Mouse (Mus musculus) right cerebral cortex, postnatal 4 days (tissue): ENCODE measurements at regions not wholly inside any gene's neighbourhood (a gene's known extent, or its start where the extent isn't known, plus 50 kb on each side); places are given as distances from the start of the nearest gene placed in this dataset.
A peak's percentile ranks its signal among the peaks of the same experiment; 100 is the strongest.
"Not testable (repeated sequence)": the region's sequence is repeated elsewhere in the genome, so short reads cannot be mapped to it uniquely, and the experiment has no call there.

Experiments
- DNase-seq: peaks from one replicate; pipeline ENCODE4 v3.0.0-alpha.2; 2022

DNA sequence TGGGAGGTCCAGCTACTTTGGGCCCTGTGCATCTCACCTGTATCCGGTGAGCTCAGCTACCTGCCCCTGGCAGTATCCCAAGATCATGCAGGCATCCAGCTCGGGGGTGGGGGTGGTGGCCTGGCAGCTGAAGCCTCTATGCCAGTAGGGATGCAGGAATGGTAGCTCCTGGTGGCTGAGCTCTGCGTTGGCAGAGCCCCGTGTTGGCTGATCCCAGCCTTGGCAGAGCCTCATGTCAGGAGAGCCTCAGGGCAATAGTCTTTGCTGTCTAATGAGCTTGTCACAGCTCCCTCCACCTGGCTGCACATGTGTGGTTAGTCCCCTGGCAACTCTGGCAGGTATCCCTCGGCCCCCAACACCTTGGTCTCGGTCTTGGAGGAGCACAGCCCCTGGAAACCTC, 153.6 kb downstream of the Kif26a start:
- no peak for DNase-seq

- no peak for DNase-seq
Observed at GRCm38 (mm10) chr12:112300125-112300524, 154.1 kb downstream of the Kif26a start.

DNA sequence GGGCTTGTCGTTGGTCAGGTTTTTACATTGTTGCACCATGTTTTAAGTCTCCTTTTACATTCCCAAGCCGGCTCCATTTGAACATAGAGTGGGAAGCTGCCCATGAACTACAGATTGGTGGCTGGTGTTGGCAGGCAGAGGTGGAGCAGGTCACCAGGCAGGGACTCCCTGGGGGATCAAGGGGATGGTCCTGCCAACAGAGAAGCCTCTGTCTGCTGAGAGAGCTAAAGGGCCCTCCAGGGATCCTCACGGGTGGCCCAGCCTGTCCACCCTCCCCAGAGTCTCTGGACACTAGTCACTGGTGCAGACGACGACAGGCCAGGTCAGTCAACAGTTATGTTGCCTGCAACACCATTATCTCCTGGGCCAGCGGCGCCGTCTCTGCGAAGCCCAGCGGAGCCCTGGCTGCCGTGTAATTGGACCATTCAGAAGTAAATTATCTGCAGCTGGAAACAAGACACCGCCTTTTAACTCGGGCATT, 155.4 kb downstream of the Kif26a start:
- no peak for DNase-seq

GRCm38 (mm10) chr12:112301929-112302328, 155.9 kb downstream of the Kif26a start:
- DNase-seq: no peak

DNA sequence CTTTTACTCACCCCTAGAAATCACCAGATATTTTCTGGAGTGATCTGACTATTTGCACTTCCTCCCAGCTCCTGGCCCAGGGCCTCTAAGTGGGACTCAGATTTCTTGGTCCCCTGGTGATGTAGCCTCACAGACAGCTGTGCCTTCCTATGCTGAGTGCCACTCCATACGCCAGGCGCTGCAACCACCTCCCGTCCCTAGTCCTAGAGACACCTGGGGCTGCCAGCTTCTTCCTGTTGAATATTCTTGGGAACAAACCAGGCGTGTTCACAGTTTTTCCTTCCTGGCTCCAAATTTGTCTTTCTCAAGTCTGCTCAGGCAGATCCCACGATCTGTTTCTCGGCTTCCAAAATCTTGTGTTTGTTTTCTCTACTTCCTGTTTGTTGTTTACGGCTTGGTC, 160.2 kb downstream of the Kif26a start:
- DNase-seq: no peak

- no peak for DNase-seq
Observed at GRCm38 (mm10) chr12:112308016-112308415, 162.0 kb downstream of the Kif26a start.

GRCm38 (mm10) chr12:112309096-112309495, 163.1 kb downstream of the Kif26a start:
- DNase-seq: not testable (repeated sequence)

DNA sequence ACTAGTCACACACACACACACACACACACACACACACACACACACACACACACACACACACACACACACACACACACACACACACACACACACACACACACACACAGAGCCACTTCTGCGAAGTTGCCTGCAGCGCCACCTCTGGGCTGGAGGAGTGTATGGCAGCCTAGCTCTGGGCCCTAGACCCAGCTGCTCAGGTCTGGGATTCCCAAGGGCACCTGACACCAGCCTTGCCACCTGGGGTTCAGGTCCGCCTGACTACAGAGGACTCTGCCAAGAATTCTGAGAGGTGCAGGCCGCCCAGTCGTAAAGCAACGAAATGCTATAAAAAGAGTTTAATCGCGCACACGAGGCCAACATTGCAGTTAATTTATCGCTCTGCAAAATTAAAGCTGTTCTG, 163.8 kb downstream of the Kif26a start:
- DNase-seq: peak; percentile 24

DNA sequence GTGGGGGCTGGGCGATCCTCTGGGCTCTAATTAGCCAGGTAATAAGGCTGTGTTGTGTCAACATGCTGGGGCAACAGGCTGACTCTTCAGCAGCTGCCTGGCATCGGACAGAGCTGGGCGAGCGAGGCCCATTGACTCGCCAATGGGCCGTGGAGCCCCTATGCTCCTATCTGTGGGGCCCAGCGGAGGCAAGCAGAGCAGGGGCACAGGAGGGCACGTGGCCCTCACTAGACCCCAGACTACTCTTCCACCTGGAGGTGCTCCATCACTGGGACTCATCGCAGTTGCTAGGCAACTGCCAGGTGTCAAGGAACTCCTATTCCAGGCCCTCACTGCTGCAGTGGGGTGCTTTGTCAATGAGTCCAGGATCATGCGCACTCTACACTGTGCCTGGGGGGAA, 164.7 kb downstream of the Kif26a start:
- no peak for DNase-seq

GRCm38 (mm10) chr12:112314781-112315180, 168.8 kb downstream of the Kif26a start:
- no peak for DNase-seq

GRCm38 (mm10) chr12:112317191-112317590, 171.2 kb downstream of the Kif26a start:
- DNase-seq: no peak

DNA sequence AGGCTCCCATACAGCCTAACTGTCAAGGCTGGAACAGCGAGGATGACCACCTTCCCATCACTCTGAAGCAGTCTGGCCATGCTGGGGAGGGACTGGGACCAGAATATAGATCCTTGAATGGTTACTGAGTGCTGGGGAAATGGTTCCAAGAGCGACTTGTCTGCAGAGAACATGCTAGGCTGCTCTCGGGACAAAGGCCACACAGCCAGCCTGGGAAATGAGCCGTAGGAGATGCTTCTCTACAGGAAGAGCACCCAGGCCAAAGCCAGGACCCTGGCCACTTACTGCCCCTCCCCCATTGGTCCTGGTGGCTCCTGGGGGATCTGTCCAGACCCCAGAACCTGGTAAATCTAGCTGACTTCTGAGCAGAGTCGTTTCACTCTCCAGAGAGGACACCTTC, 170.8 kb upstream of the A530016L24Rik start:
- no peak for DNase-seq

DNA sequence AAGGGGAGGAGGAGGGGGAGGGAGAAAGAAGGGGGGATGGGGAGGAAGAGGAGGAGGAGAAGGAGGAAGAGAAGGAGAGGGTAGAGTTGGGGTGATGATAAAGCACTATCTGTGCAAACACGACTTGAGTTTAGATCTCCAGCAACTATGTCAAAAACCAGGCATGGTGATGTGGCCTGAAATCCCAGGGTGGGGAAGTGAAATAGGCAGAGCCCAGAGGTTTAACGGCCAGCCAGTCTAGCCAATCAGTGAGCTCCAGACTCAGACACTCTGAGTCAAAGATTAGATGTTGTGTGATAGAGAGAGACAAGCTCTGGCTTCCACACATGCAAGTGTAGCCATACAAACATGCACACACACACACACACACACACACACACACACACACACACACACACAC, 167.1 kb upstream of the A530016L24Rik start:
- DNase-seq: no peak

DNA sequence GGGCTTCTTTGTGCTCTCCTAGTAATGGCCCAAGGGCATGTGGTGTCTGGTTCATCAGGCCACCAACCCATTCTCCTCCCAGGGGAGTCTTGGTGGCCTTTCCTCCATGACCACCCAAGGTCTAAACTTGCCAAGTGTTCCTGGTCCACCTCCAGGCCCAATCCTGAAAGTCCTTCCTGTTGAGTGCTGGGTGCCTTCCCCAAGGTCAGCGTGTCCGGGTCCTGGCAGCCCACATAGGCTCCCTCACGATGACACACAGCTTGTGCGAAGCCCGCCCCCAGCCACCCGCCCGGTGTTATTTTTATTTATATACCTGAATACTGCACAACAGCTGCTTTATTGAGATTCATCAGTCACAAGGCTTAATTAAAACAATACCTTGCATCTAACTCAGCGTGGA, 161.8 kb upstream of the A530016L24Rik start:
- DNase-seq: no peak

GRCm38 (mm10) chr12:112328809-112329575, 160.3 kb upstream of the A530016L24Rik start:
- DNase-seq: no peak

GRCm38 (mm10) chr12:112329701-112330301, 159.4 kb upstream of the A530016L24Rik start:
- peak; percentile 63 for DNase-seq

DNA sequence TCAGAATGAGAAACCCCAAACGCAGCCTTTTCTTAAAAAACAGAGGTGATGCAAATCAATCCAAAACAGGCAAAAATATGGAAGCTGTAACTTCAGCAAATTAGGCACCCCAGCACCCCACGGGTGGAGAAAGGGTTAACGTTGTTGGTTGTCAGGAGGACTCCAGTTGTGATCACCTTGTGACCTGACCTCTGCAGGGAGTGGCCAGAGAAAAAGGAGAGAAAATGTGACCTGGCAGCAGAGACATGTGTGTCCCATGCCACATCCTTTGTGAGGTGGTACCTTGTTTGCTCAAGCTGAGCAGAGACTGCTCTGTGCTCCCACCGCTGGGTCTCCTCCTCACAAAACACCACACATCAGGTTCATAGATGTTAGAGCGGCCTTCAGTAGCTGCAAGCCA, 158.7 kb upstream of the A530016L24Rik start:
- DNase-seq: no peak

DNA sequence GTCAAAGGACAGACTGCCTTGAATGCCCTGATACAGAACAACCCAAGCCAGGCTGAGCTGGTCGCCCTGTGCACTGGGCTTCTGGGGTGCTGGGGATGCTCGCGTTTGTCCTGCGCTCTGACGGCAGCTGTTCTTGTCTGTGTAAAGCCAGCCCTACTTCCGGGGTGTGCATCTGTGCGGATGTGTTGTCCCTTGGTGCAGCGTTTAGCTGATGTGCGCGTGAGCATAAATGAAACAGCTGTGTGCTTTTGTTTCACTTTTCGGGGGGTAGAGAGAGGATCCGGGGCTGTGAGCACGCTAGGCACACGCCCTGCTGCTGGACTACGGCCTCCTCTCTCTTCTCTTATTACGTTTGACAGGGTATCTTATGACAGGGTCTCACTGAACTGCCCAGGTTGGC, 158.2 kb upstream of the A530016L24Rik start:
- no peak for DNase-seq

DNA sequence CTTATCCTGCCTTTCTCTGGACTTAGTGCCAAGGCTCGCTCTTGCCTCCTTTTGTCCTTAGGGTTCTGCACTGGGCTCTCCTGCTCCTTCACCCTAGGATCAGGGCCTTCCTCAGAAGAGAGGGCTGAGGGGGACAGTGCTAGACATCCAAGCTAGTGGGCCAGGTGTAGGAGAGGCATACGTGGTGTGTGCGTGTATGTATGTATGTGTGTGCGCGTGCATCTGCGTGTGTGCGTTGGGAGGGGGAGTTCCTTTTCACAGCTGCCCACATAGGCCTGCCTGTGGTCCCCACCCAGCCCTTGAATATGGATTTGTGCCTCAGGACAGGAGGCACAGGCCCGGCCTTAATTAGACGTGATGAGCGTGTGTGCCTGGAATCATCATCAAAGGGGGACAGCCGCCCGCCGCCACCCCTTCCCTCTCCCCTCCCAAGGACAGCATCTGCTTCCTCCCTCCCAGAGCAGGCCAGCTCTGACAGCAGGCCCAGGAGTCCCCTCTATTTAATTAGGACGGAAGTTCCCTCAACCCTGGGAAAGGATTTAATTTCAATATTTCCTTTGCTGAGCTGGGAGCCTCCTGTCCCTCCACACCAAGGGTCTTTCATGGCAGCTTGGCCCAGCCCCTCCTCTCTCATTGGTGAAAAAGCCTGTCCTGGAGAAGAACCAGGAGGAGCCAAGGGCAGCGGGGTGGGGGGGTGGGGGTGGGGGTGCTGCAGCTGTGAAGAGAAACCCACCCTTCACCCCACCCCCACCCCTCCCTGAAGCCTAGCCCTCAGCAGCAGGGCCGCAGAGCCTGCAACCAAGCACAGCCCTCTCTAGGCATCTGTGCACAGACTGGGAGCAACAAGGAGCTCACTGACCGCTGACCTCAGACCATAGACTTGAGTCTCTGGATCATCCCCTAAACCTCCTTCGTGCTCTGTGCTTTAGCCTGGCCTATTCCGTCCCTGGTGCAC, 155.8 kb upstream of the A530016L24Rik start:
- DNase-seq: no peak

DNA sequence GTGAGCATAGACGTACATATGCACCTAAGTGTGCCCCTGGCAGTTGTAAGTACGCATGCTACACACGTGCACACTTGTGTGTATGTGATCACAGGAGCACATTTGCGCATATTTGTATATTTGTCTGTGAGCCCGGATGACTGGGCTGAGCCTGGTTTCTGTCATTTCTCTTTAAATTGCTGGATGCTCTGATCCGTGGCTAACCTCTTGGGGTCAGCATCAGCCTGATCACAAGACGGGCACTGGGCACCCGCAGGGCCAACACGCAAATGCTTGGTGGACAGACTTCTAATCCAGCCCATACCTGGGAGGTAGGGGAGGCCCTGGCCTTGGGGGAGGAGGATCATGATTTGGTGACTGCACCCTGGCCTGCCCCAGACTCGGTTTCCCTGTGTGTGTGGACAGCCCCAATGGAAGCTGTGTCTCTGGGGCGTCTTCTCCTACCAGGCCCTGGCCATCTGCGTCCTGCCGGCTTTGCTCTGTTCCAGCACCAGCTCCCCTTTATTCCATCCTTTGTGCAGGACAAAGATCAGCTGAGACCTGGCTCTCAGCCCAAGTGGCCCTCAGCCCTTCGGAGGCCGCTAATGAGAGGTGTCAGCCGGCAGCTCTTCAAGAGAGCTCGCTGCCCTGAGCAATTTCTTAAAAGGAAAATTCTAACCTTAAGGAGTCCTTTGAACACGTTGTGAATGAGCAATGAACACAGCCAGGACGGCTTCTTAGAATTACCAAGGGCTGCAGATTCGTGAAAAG, 155.0 kb upstream of the A530016L24Rik start:
- DNase-seq: peak; percentile 32

- no peak for DNase-seq
Observed at GRCm38 (mm10) chr12:112335641-112336040, 153.6 kb upstream of the A530016L24Rik start.

DNA sequence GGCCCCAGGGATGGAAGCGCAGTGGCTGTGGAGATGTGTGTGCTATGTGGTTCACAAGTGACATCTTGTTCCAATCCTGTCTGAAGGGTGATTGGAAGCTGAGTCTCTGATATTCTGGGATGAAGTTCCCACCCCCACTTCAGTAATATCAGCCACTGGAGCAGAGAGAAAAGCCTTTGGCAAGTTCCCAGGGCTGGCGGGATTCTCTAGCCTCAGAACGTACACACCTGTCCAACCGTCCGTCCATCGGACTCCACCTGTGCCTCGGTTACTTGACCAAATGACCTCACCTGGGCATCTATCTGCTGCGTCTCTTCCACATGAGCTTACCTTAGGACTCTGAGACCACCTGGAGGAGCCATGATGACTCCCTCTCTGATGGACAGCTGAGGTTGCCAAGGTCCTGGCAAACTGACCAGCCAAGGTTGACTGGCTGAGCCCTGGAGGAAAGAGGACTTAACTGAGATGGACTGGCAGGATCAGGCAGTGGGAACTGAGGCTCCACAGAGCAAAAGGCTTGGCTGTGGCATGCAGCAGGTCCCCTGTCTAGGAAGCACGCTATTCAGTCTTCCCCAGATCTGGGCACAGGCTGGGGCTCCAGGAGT, 152.5 kb upstream of the A530016L24Rik start:
- no peak for DNase-seq
